Mouse (Mus musculus) embryo, embryonic 10.5 days (tissue): ENCODE results near the gene Fbxo42.
"Not testable (repeated sequence)": the region's sequence is repeated elsewhere in the genome, so short reads cannot be mapped to it uniquely, and the experiment has no call there.

Experiments used
- DNase-seq: peaks from one replicate; pipeline ENCODE4 v3.0.0-alpha.2; 2015; ENCODE audit warnings: low spot score

Gene Fbxo42

GRCm38 (mm10) chr4:141136126-141136525 lies 11.6 kb upstream of the Fbxo42 start:
- no peak for DNase-seq

GRCm38 (mm10) chr4:141137740-141138139 lies 10.0 kb upstream of the Fbxo42 start:
- DNase-seq: not testable (repeated sequence)

- DNase-seq: no peak
Observed at GRCm38 (mm10) chr4:141138425-141139115, 9.1 kb upstream of the Fbxo42 start.

GRCm38 (mm10) chr4:141139116-141139970 lies 8.4 kb upstream of the Fbxo42 start, which contains the start of gene Szrd1:
Gene Szrd1, minus strand, starts transcription at chr4:141139775.
- DNase-seq: peak; percentile 99

GRCm38 (mm10) chr4:141140354-141140753 lies 7.4 kb upstream of the Fbxo42 start:
- not testable (repeated sequence) for DNase-seq

- no peak for DNase-seq
Observed at GRCm38 (mm10) chr4:141140967-141141366, 6.7 kb upstream of the Fbxo42 start.

GRCm38 (mm10) chr4:141142285-141142811 lies 5.4 kb upstream of the Fbxo42 start:
- peak; percentile 87 for DNase-seq

GRCm38 (mm10) chr4:141145124-141145523 lies 2.6 kb upstream of the Fbxo42 start:
- not testable (repeated sequence) for DNase-seq

GRCm38 (mm10) chr4:141146491-141147033 lies 1.2 kb upstream of the Fbxo42 start:
- DNase-seq: no peak

- DNase-seq: peak; percentile 53
Observed at GRCm38 (mm10) chr4:141148009-141148801, 492 bp downstream of the Fbxo42 start.

- no peak for DNase-seq
Observed at GRCm38 (mm10) chr4:141149116-141149515, 1.4 kb downstream of the Fbxo42 start.

GRCm38 (mm10) chr4:141157485-141157884 lies 9.8 kb downstream of the Fbxo42 start:
- no peak for DNase-seq

- DNase-seq: no peak
Observed at GRCm38 (mm10) chr4:141158609-141159008, 10.9 kb downstream of the Fbxo42 start.

- no peak for DNase-seq
Observed at GRCm38 (mm10) chr4:141159093-141159492, 11.4 kb downstream of the Fbxo42 start.

- no peak for DNase-seq
Observed at GRCm38 (mm10) chr4:141159666-141160065, 12.0 kb downstream of the Fbxo42 start.

- DNase-seq: no peak
Observed at GRCm38 (mm10) chr4:141160193-141160592, 12.5 kb downstream of the Fbxo42 start.

GRCm38 (mm10) chr4:141161699-141162208 lies 14.0 kb downstream of the Fbxo42 start:
- DNase-seq: no peak

GRCm38 (mm10) chr4:141163729-141164128 lies 16.0 kb downstream of the Fbxo42 start:
- no peak for DNase-seq

- DNase-seq: no peak
Observed at GRCm38 (mm10) chr4:141165744-141166292, 18.1 kb downstream of the Fbxo42 start.

GRCm38 (mm10) chr4:141167156-141167555 lies 19.4 kb downstream of the Fbxo42 start:
- DNase-seq: no peak

GRCm38 (mm10) chr4:141172121-141172520 lies 24.4 kb downstream of the Fbxo42 start:
- no peak for DNase-seq
